Mouse (Mus musculus) T-helper 2 cell (primary cell): Measurements from ENCODE around the gene Olfr689.
"Not testable (repeated sequence)": the region's sequence is repeated elsewhere in the genome, so short reads cannot be mapped to it uniquely, and the experiment has no call there.

Experiments
- in situ Hi-C: fragments of 300-600 bp; cut with MboI, MseI; formaldehyde crosslinking; loops from one replicate; pipeline ENCODE4 v1.15.1; 2025; ENCODE audit warnings: high pct_unique_total_duplicates

The Olfr689 gene

GRCm38 (mm10) chr7:105310865-105311264, at the start of gene Olfr689:
Olfr689 (plus strand) TSS chr7:105311165.
- in situ Hi-C loops = no loop called here

- in situ Hi-C loops = no loop called here
Measured at GRCm38 (mm10) chr7:105272426-105272825, 38.5 kb upstream of the Olfr689 start.

- in situ Hi-C loops = no loop called here
Measured at GRCm38 (mm10) chr7:105287795-105288194, 23.2 kb upstream of the Olfr689 start, which contains the start of gene Olfr688. Olfr688 (plus strand) TSS chr7:105288095.

GRCm38 (mm10) chr7:105290051-105290450, 20.9 kb upstream of the Olfr689 start:
- in situ Hi-C loops = no loop called here

- in situ Hi-C loops = loop anchor here (25.0 kb wide), 1 partner anchor 538 kb away; the partner anchor contains the start of gene Usp17le
Measured at GRCm38 (mm10) chr7:105325302-105325701, 14.3 kb downstream of the Olfr689 start.

- in situ Hi-C loops = loop anchor here (25.0 kb wide), 1 partner anchor 547 kb away; the partner anchor contains the start of gene Usp17le
Measured at GRCm38 (mm10) chr7:105334004-105334403, 23.0 kb downstream of the Olfr689 start, which contains the start of gene Olfr690. Olfr690 (minus strand) TSS chr7:105334104.

GRCm38 (mm10) chr7:105342170-105342569, 31.2 kb downstream of the Olfr689 start, which contains the start of gene Olfr691:
Olfr691 (minus strand) TSS chr7:105342270.
- in situ Hi-C loops = loop anchor here (25.0 kb wide), 1 partner anchor 555 kb away; the partner anchor contains the start of gene Usp17le

GRCm38 (mm10) chr7:105342752-105343151, 31.8 kb downstream of the Olfr689 start:
- in situ Hi-C loops = loop anchor here (25.0 kb wide), 1 partner anchor 555 kb away; the partner anchor contains the start of gene Usp17le

- in situ Hi-C loops = not testable (repeated sequence)
Measured at GRCm38 (mm10) chr7:105356064-105356463, 45.1 kb downstream of the Olfr689 start.

GRCm38 (mm10) chr7:105356487-105356886, 45.5 kb downstream of the Olfr689 start:
- in situ Hi-C loops = not testable (repeated sequence)

GRCm38 (mm10) chr7:105361713-105362112, 50.7 kb downstream of the Olfr689 start:
- in situ Hi-C loops = no loop called here

- in situ Hi-C loops = no loop called here
Measured at GRCm38 (mm10) chr7:105367268-105367667, 56.3 kb downstream of the Olfr689 start.

GRCm38 (mm10) chr7:105367930-105368329, 57.0 kb downstream of the Olfr689 start, which contains the start of gene Olfr692:
Olfr692 (plus strand) TSS chr7:105368230.
- in situ Hi-C loops = no loop called here

- in situ Hi-C loops = no loop called here
Measured at GRCm38 (mm10) chr7:105368521-105368920, 57.6 kb downstream of the Olfr689 start.
